Mouse (Mus musculus) embryonic facial prominence, embryonic 15.5 days (tissue): ENCODE measurements around the gene Acat1. TPM values are rescaled to one million over a fixed set of nuclear protein-coding genes. Genes with fewer than 3 reads are reported as not detected.

Experiments used
- ATAC-seq: fragments of 200-750 bp; cut with Nextera tagmentation; 2 replicates; pipeline ENCODE4 v1.8.0; 2017; ENCODE audit warnings: low read depth, moderate TSS enrichment; ENCODE audit not compliant: insufficient number of reproducible peaks, low FRiP score, low TSS enrichment
- H3K27ac ChIP-seq: fragments of 300-500 bp; sonication (generic); replicated peaks from 2 replicates; pipeline ENCODE4 v1.5.1; 2015; ENCODE audit warnings: mild to moderate bottlenecking, inconsistent platforms
- H3K27me3 ChIP-seq: fragments of 300-500 bp; sonication (generic); 2 replicates; pipeline ENCODE4 v1.6.1; 2015; ENCODE audit warnings: inconsistent platforms
- H3K36me3 ChIP-seq: fragments of 300-500 bp; sonication (generic); 2 replicates; pipeline ENCODE4 v1.6.1; 2015; ENCODE audit warnings: mild to moderate bottlenecking, inconsistent platforms
- H3K4me1 ChIP-seq: fragments of 300-500 bp; sonication (generic); 2 replicates; pipeline ENCODE4 v1.6.1; 2015; ENCODE audit warnings: inconsistent platforms
- H3K4me2 ChIP-seq: fragments of 300-500 bp; sonication (generic); replicated peaks from 2 replicates; pipeline ENCODE4 v1.6.1; 2015; ENCODE audit warnings: mild to moderate bottlenecking, inconsistent platforms
- H3K4me3 ChIP-seq: fragments of 300-500 bp; sonication (generic); replicated peaks from 2 replicates; pipeline ENCODE4 v1.5.1; 2015; ENCODE audit warnings: mild to moderate bottlenecking, inconsistent platforms
- H3K9ac ChIP-seq: fragments of 300-500 bp; sonication (generic); 2 replicates; pipeline ENCODE4 v1.6.1; 2015; ENCODE audit warnings: inconsistent platforms
- H3K9me3 ChIP-seq: fragments of 300-500 bp; sonication (generic); replicated peaks from 2 replicates; pipeline ENCODE4 v1.6.1; 2016; ENCODE audit warnings: inconsistent platforms
- WGBS: fragments of 180-500 bp; shearing (Covaris S2); methylation state at CpG from one replicate; pipeline ENCODE4 v1.1.7; 2015; 5-methylcytosine and 5-hydroxymethylcytosine counted together
- polyA plus RNA-seq: library from polyadenylated mRNA; unstranded; fragments of >200 nt; fragmentation: Nextera tagmentation; extraction: Ambion mirVana; gene quantifications from 2 replicates; pipeline ENCODE4 v1.2.1, GENCODE M21; 2015

The Acat1 gene
- polyA plus RNA-seq, result 146 and 150 TPM in 2 replicates

- Histone ChIP-seq H3K4me1 (peaks cover 16% of the 10 kb centered on the region), H3K4me3 (peak within 1 kb of the TSS; percentile 82), H3K27me3 (no peaks in the 10 kb centered on the region), H3K36me3 (peaks cover 2% of the 10 kb centered on the region; the same call in 1 of the 2 replicates), H3K9ac (peak within 1 kb of the TSS; percentile 91), H3K4me2 (peak within 1 kb of the TSS; percentile 70), H3K9me3 (no peaks in the 10 kb centered on the region), H3K27ac (peak within 1 kb of the TSS; percentile 86)
- peak; percentile 96 for ATAC-seq
- WGBS, result 1% methylated on average over 52 of the region's 52 CpGs
These were observed at the start of gene Acat1 for GRCm38 (mm10) chr9:53609968-53610781. Gene Acat1, minus strand, starts transcription at chr9:53610382.

GRCm38 (mm10) chr9:53634796-53635195 is 24.6 kb upstream of the Acat1 start:
- H3K36me3 ChIP-seq, result peaks cover 55% of the 10 kb centered on the region
- ATAC-seq, result no peak
- no peak overlapping the region for H3K9ac ChIP-seq
- H3K4me1 ChIP-seq, result no peaks in the 10 kb centered on the region
- H3K27ac ChIP-seq, result no peak overlapping the region
- H3K9me3 ChIP-seq, result no peaks in the 10 kb centered on the region
- no peak overlapping the region for H3K4me2 ChIP-seq
- WGBS, result 92% methylated on average over 6 of the region's 6 CpGs
- no peak overlapping the region for H3K4me3 ChIP-seq
- H3K27me3 ChIP-seq, result no peaks in the 10 kb centered on the region

- H3K36me3 ChIP-seq, result peaks cover 34% of the 10 kb centered on the region
- H3K4me1 ChIP-seq, result 0 out of 2 replicates have a peak, but pooled peaks cover 4% of the 10 kb centered on the region
- H3K4me3 ChIP-seq, result no peak overlapping the region
- no peak overlapping the region for H3K9ac ChIP-seq
- no peaks in the 10 kb centered on the region for H3K27me3 ChIP-seq
- no peaks in the 10 kb centered on the region for H3K9me3 ChIP-seq
- 82% methylated on average over 8 of the region's 8 CpGs for WGBS
- no peak overlapping the region for H3K27ac ChIP-seq
- H3K4me2 ChIP-seq, result no peak overlapping the region
- ATAC-seq, result no peak
These were observed 5.1 kb upstream of the Acat1 start for GRCm38 (mm10) chr9:53615246-53615645.

GRCm38 (mm10) chr9:53614286-53614685 is 4.1 kb upstream of the Acat1 start:
- H3K4me2 ChIP-seq, result no peak overlapping the region
- H3K4me1 ChIP-seq, result peaks cover 7% of the 10 kb centered on the region
- no peaks in the 10 kb centered on the region for H3K9me3 ChIP-seq
- H3K27me3 ChIP-seq, result no peaks in the 10 kb centered on the region
- H3K27ac ChIP-seq, result no peak overlapping the region
- ATAC-seq, result no peak
- no peak overlapping the region for H3K9ac ChIP-seq
- H3K36me3 ChIP-seq, result peaks cover 26% of the 10 kb centered on the region
- no peak overlapping the region for H3K4me3 ChIP-seq
- 81% methylated on average over 4 of the region's 4 CpGs for WGBS

GRCm38 (mm10) chr9:53609306-53609967 is 745 bp downstream of the Acat1 start:
- Histone ChIP-seq H3K4me1 (peaks cover 16% of the 10 kb centered on the region), H3K27me3 (no peaks in the 10 kb centered on the region), H3K27ac (peak overlapping the region; percentile 86), H3K9ac (peak overlapping the region; percentile 91), H3K4me2 (peak overlapping the region; percentile 70), H3K9me3 (no peaks in the 10 kb centered on the region), H3K4me3 (peak overlapping the region; percentile 82), H3K36me3 (no peaks in the 10 kb centered on the region)
- no peak for ATAC-seq
- 66% methylated on average over 12 of the region's 12 CpGs for WGBS

GRCm38 (mm10) chr9:53607816-53608215 is 2.4 kb downstream of the Acat1 start:
- Histone ChIP-seq H3K27ac (no peak overlapping the region), H3K9ac (no peak overlapping the region), H3K36me3 (no peaks in the 10 kb centered on the region), H3K4me2 (no peak overlapping the region), H3K27me3 (no peaks in the 10 kb centered on the region), H3K9me3 (no peaks in the 10 kb centered on the region), H3K4me3 (no peak overlapping the region), H3K4me1 (peaks cover 16% of the 10 kb centered on the region)
- 93% methylated on average over 4 of the region's 4 CpGs for WGBS
- ATAC-seq, result no peak

- no peak overlapping the region for H3K4me2 ChIP-seq
- no peak overlapping the region for H3K9ac ChIP-seq
- H3K27ac ChIP-seq, result no peak overlapping the region
- WGBS, result 89% methylated on average over 3 of the region's 3 CpGs
- H3K9me3 ChIP-seq, result no peaks in the 10 kb centered on the region
- no peaks in the 10 kb centered on the region for H3K36me3 ChIP-seq
- H3K4me1 ChIP-seq, result peaks cover 16% of the 10 kb centered on the region
- H3K27me3 ChIP-seq, result no peaks in the 10 kb centered on the region
- no peak for ATAC-seq
- H3K4me3 ChIP-seq, result no peak overlapping the region
These were observed 3.0 kb downstream of the Acat1 start for GRCm38 (mm10) chr9:53607192-53607591.

GRCm38 (mm10) chr9:53604954-53605353 is 5.2 kb downstream of the Acat1 start:
- no peaks in the 10 kb centered on the region for H3K27me3 ChIP-seq
- ATAC-seq, result no peak
- 87% methylated on average over 5 of the region's 5 CpGs for WGBS
- H3K4me3 ChIP-seq, result no peak overlapping the region
- no peak overlapping the region for H3K9ac ChIP-seq
- H3K4me1 ChIP-seq, result peaks cover 12% of the 10 kb centered on the region
- no peaks in the 10 kb centered on the region for H3K9me3 ChIP-seq
- no peak overlapping the region for H3K4me2 ChIP-seq
- no peaks in the 10 kb centered on the region for H3K36me3 ChIP-seq
- H3K27ac ChIP-seq, result no peak overlapping the region

- no peak for ATAC-seq
- no peaks in the 10 kb centered on the region for H3K27me3 ChIP-seq
- WGBS, result 89% methylated on average over 3 of the region's 3 CpGs
- no peak overlapping the region for H3K27ac ChIP-seq
- H3K9me3 ChIP-seq, result no peaks in the 10 kb centered on the region
- H3K36me3 ChIP-seq, result no peaks in the 10 kb centered on the region
- no peak overlapping the region for H3K4me2 ChIP-seq
- no peak overlapping the region for H3K9ac ChIP-seq
- H3K4me1 ChIP-seq, result peaks cover 5% of the 10 kb centered on the region; the same call in 1 of the 2 replicates
- H3K4me3 ChIP-seq, result no peak overlapping the region
These were observed 6.3 kb downstream of the Acat1 start for GRCm38 (mm10) chr9:53603849-53604248.

- no peaks in the 10 kb centered on the region for H3K9me3 ChIP-seq
- no peak overlapping the region for H3K9ac ChIP-seq
- H3K27me3 ChIP-seq, result no peaks in the 10 kb centered on the region
- no peak overlapping the region for H3K4me3 ChIP-seq
- no peak for ATAC-seq
- 90% methylated on average over 1 of the region's 1 CpGs for WGBS
- no peak overlapping the region; the same call in 1 of the 2 replicates for H3K27ac ChIP-seq
- H3K4me1 ChIP-seq, result 0 out of 2 replicates have a peak, but pooled peaks cover 2% of the 10 kb centered on the region
- H3K36me3 ChIP-seq, result no peaks in the 10 kb centered on the region
- H3K4me2 ChIP-seq, result no peak overlapping the region
These were observed 6.8 kb downstream of the Acat1 start for GRCm38 (mm10) chr9:53603384-53603783.

- H3K4me2 ChIP-seq, result no peak overlapping the region
- no peaks in the 10 kb centered on the region for H3K9me3 ChIP-seq
- WGBS, result 82% methylated on average over 2 of the region's 2 CpGs
- H3K4me1 ChIP-seq, result no peaks in the 10 kb centered on the region
- H3K9ac ChIP-seq, result no peak overlapping the region
- peaks cover 3% of the 10 kb centered on the region; the same call in 1 of the 2 replicates for H3K36me3 ChIP-seq
- no peak overlapping the region for H3K4me3 ChIP-seq
- no peak overlapping the region for H3K27ac ChIP-seq
- H3K27me3 ChIP-seq, result no peaks in the 10 kb centered on the region
- ATAC-seq, result no peak
These were observed 8.6 kb downstream of the Acat1 start for GRCm38 (mm10) chr9:53601541-53601940.
